Mouse (Mus musculus) heart, adult 2 months (tissue): ENCODE results near the gene Ccdc157.
"Not testable (repeated sequence)": the region's sequence is repeated elsewhere in the genome, so short reads cannot be mapped to it uniquely, and the experiment has no call there.

Experiments used
- CTCF ChIP-seq: fragments of 200-600 bp; IDR thresholded peaks from 2 replicates; pipeline ENCODE4 v1.8.1; 2022; ENCODE audit warnings: antibody characterized with exemption, mild to moderate bottlenecking, moderate library complexity
- EP300 ChIP-seq: fragments of 200-500 bp; IDR thresholded peaks from 2 replicates; pipeline ENCODE4 v1.6.1; 2011; ENCODE audit warnings: low read depth, low read length, control low read depth; ENCODE audit not compliant: insufficient read depth

GRCm38 (mm10) chr11:4114541-4114940 is 45.6 kb downstream of the Ccdc157 start:
- TF ChIP-seq CTCF, EP300: not testable (repeated sequence)
